Mouse (Mus musculus) left cerebral cortex, adult 11 months (tissue): ENCODE measurements around the gene Hepacam2.
"Not testable (repeated sequence)": the region's sequence is repeated elsewhere in the genome, so short reads cannot be mapped to it uniquely, and the experiment has no call there.

ENCODE experiments used
- DNase-seq: peaks from one replicate; pipeline ENCODE4 v3.0.0; 2022; ENCODE audit warnings: low spot score

The Hepacam2 gene

DNA sequence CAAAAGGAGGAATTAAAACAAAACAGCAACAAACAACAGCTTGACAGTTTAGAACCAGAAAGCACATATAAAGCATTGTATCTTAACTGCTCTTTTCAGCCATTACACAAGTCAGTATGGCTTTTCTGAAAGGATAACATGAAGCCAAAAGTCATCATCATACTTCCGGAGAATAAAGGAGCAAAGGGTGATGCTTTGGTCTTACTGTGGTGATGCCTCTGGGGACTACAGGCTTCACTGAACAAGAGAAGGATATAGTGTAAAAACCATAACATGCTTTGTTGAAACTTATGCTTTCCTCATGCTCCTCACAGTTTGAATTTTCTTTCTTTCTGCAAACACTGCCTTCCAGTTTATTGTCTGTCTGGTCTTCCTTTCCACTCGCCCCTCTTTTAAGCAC, 34.5 kb downstream of the Hepacam2 start:
- no peak for DNase-seq

DNA sequence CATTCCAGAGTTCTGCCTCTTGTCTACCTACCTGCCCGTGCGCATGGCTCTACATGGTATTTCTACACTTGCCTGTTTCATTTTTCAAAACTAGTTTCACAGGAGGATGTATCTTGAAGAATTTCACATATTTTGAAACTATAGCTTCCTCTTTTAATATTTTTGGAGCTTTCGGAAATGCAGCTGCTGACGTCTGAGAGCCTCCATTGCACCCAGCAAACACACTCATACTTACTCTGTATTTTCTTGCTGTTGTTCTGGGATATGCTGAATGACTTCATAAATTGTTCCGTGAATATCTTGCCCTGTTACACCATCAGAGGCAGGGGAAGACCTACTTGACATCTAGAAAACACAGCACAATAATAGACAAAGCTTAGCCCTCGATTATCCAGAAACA, 35.1 kb downstream of the Hepacam2 start:
- no peak for DNase-seq

DNA sequence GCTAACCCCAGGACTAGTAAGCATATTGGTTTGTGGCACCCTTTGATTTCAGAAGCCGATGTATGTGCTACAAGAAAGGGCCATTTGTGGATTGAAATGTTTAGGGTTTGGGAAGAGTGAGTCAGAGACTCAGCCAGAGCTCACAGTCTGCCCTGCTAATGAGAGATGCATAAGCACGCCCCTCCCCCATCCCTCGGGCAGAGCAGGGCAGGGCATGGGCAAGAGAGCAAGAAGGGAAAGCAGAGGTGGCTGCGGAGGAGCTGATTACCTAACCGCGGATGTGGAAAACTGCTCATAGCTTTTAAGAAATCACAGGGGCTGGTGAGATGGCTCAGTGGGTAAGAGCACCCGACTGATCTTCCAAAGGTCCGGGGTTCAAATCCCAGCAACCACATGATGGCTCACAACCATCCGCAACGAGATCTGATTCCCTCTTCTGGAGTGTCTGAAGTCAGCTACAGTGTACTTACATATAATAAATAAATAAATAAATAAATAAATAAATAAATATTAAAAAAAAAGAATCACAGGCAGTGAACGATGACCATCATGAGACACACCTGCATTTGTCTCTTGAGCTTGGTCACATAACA, 42.1 kb downstream of the Hepacam2 start:
- DNase-seq, result no peak

DNA sequence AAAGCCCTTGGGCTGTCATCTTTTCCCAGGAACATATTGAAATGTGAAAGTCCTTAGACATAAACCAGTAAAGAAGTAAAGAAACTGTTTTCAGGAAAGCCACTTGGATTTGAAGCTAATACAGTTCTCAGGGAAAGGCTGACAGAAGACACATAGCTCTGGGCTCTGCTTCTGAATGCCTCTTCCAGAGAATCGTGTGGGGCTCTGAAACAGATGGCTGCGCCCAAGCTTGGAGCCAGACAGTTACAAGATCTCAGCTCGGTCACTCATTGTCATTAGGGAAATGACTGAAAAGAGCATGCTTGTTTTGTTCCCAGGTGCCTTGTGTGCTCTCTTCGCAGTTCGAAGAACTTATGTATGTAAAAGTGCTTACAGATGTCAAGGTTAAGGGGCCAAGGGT, 43.7 kb downstream of the Hepacam2 start:
- DNase-seq, result no peak

DNA sequence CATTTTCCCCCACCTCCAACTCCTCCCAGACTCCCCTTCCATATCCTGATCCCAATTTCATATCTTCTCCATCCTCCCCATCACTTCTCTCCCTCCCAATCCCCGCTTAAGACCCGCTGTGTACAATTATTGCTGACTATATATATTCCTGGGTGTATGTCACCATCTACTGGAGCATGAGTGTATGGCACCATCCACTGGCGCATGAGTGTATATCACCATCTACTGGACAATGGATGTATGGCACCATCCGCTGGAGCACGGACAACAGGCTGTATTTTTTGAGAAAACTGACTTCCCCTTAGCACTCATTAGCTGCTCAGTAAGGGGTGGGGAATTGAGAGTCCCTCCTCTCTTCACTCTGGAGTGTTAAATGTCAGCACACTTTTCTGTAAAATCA, 50.7 kb downstream of the Hepacam2 start:
- peak; percentile 44 for DNase-seq

DNA sequence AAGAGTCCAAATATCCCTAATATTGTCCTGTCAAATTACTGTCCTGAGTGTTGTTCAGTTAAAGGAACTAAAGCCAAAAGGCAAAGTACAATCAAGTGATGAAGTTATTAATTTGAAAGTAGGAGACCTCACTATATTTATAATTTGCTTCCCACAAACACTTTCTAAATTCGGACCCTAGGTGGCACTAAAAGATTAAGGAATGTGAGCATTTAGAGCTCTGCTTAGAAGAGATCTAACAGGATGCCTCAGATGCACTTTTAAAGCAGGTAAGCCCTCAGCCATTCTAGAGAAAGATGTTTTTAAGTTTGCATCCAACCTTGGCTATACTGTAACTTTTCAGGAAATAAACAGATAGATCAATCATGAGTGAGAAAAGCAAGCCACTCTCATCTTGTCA, 54.2 kb downstream of the Hepacam2 start:
- no peak for DNase-seq

DNA sequence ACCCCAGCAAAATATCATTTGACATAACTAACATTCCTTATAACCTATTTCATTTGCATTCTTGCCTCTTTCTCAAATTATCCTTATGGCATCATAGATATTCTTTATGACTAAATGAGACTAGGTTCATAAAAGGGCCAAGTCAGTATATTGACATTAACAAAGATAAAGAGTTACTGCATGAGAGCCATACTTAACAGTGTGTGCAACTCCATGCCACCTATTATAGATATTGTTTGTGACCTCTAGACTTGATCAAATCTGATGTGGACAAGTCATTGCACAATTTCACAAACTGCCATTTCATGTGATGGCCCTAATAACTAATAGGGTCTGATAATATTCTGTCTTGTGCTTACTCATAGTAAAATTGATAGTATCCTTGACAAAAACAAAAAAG, 62.0 kb downstream of the Hepacam2 start:
- no peak for DNase-seq

DNA sequence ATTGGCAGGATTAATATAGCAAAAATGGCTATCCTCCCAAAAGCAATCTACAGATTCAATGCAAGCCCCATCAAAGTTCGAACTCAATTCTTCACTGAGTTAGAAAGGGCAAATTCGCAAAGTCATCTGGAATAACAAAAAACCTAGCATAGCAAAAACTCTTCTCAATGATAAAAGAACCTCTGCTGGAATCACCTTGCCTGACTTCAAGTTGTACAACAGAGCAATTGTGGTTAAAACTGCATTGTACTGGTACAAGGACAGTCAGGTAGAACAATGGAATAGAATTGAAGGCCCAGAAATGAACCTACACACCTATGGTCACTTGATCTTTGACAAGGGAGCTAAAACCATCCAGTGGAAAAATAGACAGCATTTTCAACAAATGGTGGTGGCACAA, 67.1 kb downstream of the Hepacam2 start:
- not testable (repeated sequence) for DNase-seq

DNA sequence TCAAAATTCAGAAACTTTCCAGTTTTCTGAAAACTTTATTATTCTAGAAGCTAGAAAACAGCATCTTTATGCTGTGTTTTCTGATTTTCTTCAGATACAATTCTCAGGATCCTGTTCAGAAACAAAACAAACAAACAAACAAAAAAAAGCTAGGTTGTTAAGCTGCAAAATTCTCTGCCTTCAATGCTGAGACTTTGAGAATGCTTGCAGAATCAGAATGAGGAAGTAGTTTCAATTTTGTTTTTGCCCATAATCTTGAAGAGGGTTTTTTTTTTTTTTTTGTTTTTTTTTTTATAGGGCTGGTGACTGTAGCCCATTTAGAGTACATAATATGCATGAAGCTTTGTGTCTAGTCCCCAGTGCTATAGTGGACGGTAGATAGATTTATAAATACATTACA, 71.1 kb downstream of the Hepacam2 start:
- no peak for DNase-seq

DNA sequence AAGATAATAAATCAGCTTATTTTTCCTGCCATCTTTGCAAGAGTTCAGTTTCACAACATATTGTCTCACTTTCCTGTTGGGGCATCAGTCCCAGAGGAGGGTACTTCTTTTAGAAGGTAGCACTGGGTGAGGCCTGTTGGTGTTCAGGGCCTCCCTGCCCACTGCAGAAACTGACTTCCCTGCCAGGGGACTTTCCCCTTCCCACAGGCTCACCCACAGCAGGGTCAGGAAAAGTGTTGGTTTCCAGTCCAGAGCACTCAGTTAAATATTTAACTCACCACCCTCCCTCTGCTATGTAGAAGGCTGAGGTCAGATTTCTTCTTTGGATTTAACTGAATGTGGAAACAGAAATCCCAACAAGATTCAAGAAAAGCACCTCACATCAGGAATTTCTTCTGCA, 72.8 kb downstream of the Hepacam2 start:
- DNase-seq, result not testable (repeated sequence)

DNA sequence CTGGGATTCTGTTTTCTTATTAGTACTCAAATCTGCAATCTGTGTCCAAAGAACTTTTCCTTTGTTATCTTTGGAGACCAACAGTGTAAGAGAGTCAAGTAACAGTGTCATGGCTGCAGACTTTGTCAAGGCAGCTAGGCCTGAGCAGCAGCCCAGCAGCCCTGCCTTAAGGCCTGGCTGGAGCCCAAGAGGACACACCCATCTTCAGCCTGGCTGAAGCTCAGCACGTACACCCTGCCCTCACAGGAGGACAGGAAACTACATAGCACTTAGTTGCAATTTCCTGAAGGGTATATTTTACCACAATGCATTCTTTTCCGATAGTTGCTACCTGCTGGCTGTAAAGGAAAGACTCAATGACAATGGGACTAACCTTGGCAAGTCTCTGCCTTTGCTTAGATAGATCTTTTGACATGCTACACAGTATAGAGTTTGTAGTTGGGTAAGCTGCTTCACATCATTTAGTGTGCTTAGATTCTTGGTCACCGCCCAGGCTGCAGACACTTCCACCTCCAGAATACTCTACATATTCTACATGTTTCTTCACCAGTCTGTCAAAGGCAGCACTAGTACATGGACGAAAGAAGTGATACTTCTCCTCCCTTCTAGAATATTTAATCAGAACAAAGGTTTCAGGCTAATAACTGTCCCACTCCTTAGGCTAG, 73.4 kb downstream of the Hepacam2 start:
- not testable (repeated sequence) for DNase-seq
